Mouse (Mus musculus) heart, embryonic 14.5 days (tissue): ENCODE results near the gene Tpra1. TPM values are rescaled to one million over a fixed set of nuclear protein-coding genes. Genes with fewer than 3 reads are reported as not detected.

ENCODE experiments used
- ATAC-seq: fragments of 200-750 bp; cut with Nextera tagmentation; 2 replicates; pipeline ENCODE4 v1.8.0; 2017; ENCODE audit warnings: low read depth, moderate TSS enrichment; ENCODE audit not compliant: insufficient number of reproducible peaks, insufficient read depth, low FRiP score
- H3K27ac ChIP-seq, 2 experiments: fragments of 200-500 bp in 1 of 2; fragments of 300-500 bp in 1 of 2; sonication (generic) in 1 of 2; replicated peaks in 1 of 2; 2 replicates each; pipeline ENCODE4 v1.5.1; 2012 to 2014; ENCODE audit warnings: low read depth in 2 of 2, low read length in 2 of 2, control low read depth in 1 of 2, mild to moderate bottlenecking in 1 of 2, mixed read lengths in 1 of 2; ENCODE audit not compliant: control insufficient read depth in 1 of 2, insufficient read depth in 1 of 2
- H3K27me3 ChIP-seq: fragments of 300-500 bp; sonication (generic); 2 replicates; pipeline ENCODE4 v1.6.1; 2014; ENCODE audit warnings: mild to moderate bottlenecking, low read length, control low read depth; ENCODE audit not compliant: control insufficient read depth, insufficient read depth
- H3K36me3 ChIP-seq: fragments of 300-500 bp; sonication (generic); 2 replicates; pipeline ENCODE4 v1.6.1; 2014; ENCODE audit warnings: mild to moderate bottlenecking, control low read depth, low read length, mixed read lengths; ENCODE audit not compliant: control insufficient read depth, insufficient read depth
- H3K4me1 ChIP-seq, 2 experiments: fragments of 200-500 bp in 1 of 2; fragments of 300-500 bp in 1 of 2; sonication (generic) in 1 of 2; 2 replicates each; pipeline ENCODE4 v1.6.1; 2012 to 2014; ENCODE audit warnings: low read length in 2 of 2, control low read depth in 1 of 2, mixed read lengths in 1 of 2; ENCODE audit not compliant: control insufficient read depth in 2 of 2, insufficient read depth in 2 of 2
- H3K4me2 ChIP-seq: fragments of 300-500 bp; sonication (generic); 2 replicates; pipeline ENCODE4 v1.6.1; 2014; ENCODE audit warnings: mild to moderate bottlenecking, low read length
- H3K4me3 ChIP-seq, 2 experiments: fragments of 200-500 bp in 1 of 2; fragments of 300-500 bp in 1 of 2; sonication (generic) in 1 of 2; 2 replicates each; pipeline ENCODE4 v1.5.1; 2012 to 2014; ENCODE audit warnings: low read length in 2 of 2, mild to moderate bottlenecking in 2 of 2, control low read depth in 1 of 2, low read depth in 1 of 2, moderate library complexity in 1 of 2; ENCODE audit not compliant: control insufficient read depth in 1 of 2, insufficient read depth in 1 of 2
- H3K9ac ChIP-seq: fragments of 300-500 bp; sonication (generic); 2 replicates; pipeline ENCODE4 v1.6.1; 2014; ENCODE audit warnings: mild to moderate bottlenecking, low read length
- H3K9me3 ChIP-seq: fragments of 300-500 bp; sonication (generic); 2 replicates; pipeline ENCODE4 v1.6.1; 2016; ENCODE audit warnings: low read length, control low read depth; ENCODE audit not compliant: control insufficient read depth
- WGBS: fragments of 180-500 bp; shearing (Covaris S2); extraction: QIAGEN DNeasy Blood & Tissue Kit; methylation state at CpG from one replicate; pipeline ENCODE4 v1.1.7; 2014; 5-methylcytosine and 5-hydroxymethylcytosine counted together
- polyA plus RNA-seq: library from polyadenylated mRNA; unstranded; fragments of >200 nt; fragmentation: Nextera tagmentation; extraction: Ambion mirVana; gene quantifications from 2 replicates; pipeline ENCODE4 v1.2.1, GENCODE M21; 2014

Tpra1 gene
- polyA plus RNA-seq, 1 experiment from 2014 or later: 39.5 TPM

- ATAC-seq: no peak
- Histone ChIP-seq H3K4me3 (no peak overlapping the region), H3K27ac (no peak overlapping the region), H3K9ac (no peak overlapping the region), H3K27me3 (no peaks in the 10 kb centered on the region), H3K4me1 (no peaks in the 10 kb centered on the region), H3K36me3 (peaks cover 16% of the 10 kb centered on the region; the same call in 1 of the 2 replicates), H3K4me2 (no peak overlapping the region), H3K9me3 (0 out of 2 replicates have a peak, but pooled peaks cover 3% of the 10 kb centered on the region)
- 79% methylated on average over 7 of the region's 7 CpGs for WGBS
Measured at GRCm38 (mm10) chr6:88865704-88866103, 36.3 kb upstream of the Tpra1 start.

GRCm38 (mm10) chr6:88869459-88869858 is 32.6 kb upstream of the Tpra1 start:
- H3K27ac ChIP-seq: no peak overlapping the region
- 72% methylated on average over 7 of the region's 7 CpGs for WGBS
- H3K4me3 ChIP-seq: no peak overlapping the region
- H3K36me3 ChIP-seq: 0 out of 2 replicates have a peak, but pooled peaks cover 3% of the 10 kb centered on the region
- peaks cover 7% of the 10 kb centered on the region; the same call in 1 of the 2 replicates for H3K27me3 ChIP-seq
- H3K4me2 ChIP-seq: no peak overlapping the region
- no peaks in the 10 kb centered on the region for H3K9me3 ChIP-seq
- ATAC-seq: no peak
- H3K4me1 ChIP-seq: peaks cover 2 to 3% of the 10 kb centered on the region in 2 experiments; a peak in 2 of 4 replicates
- no peak overlapping the region for H3K9ac ChIP-seq

DNA sequence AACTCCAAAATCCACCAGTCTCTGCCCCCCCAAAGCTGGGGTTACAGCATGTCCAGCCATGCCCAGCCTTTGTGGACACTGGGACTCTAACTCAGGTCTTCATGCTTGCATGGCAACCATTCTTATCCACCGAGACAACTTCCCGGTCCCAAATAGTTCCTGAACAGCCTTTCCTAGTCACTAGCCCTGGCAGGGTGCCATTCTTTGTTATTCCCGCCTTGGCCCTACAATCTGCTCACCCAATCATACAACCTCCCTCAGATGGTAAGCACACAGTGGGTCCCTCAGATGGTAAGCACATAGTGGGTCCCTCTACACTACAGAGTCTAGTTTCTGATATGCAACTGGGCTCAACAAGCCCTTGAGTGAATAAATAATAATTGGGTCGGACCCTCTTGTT is 31.5 kb upstream of the Tpra1 start:
- H3K4me1 ChIP-seq: peaks cover 3 to 4% of the 10 kb centered on the region in 2 experiments; a peak in 2 of 4 replicates
- no peak overlapping the region for H3K4me3 ChIP-seq
- WGBS: 51% methylated on average over 4 of the region's 4 CpGs
- H3K27ac ChIP-seq: no peak overlapping the region
- peaks cover 12% of the 10 kb centered on the region for H3K27me3 ChIP-seq
- H3K36me3 ChIP-seq: no peaks in the 10 kb centered on the region
- H3K9me3 ChIP-seq: no peaks in the 10 kb centered on the region
- no peak overlapping the region for H3K4me2 ChIP-seq
- ATAC-seq: no peak
- no peak overlapping the region for H3K9ac ChIP-seq

GRCm38 (mm10) chr6:88871546-88871945 is 30.5 kb upstream of the Tpra1 start:
- Histone ChIP-seq H3K4me1 (peaks cover 3 to 4% of the 10 kb centered on the region in 2 experiments; a peak in 2 of 4 replicates), H3K9ac (no peak overlapping the region), H3K27ac (no peak overlapping the region), H3K4me2 (no peak overlapping the region), H3K9me3 (no peaks in the 10 kb centered on the region), H3K36me3 (no peaks in the 10 kb centered on the region), H3K4me3 (no peak overlapping the region), H3K27me3 (peaks cover 18% of the 10 kb centered on the region)
- 51% methylated on average over 8 of the region's 8 CpGs for WGBS
- no peak for ATAC-seq

- 32% methylated on average over 7 of the region's 7 CpGs for WGBS
- H3K27ac ChIP-seq: no peak overlapping the region
- no peak for ATAC-seq
- no peaks in the 10 kb centered on the region for H3K36me3 ChIP-seq
- H3K4me1 ChIP-seq: peaks cover 3 to 4% of the 10 kb centered on the region in 2 experiments; a peak in 2 of 4 replicates
- no peak overlapping the region for H3K9ac ChIP-seq
- H3K9me3 ChIP-seq: no peaks in the 10 kb centered on the region
- H3K4me3 ChIP-seq: no peak overlapping the region
- H3K27me3 ChIP-seq: peaks cover 18% of the 10 kb centered on the region
- no peak overlapping the region for H3K4me2 ChIP-seq
Measured at GRCm38 (mm10) chr6:88872811-88873210, 29.2 kb upstream of the Tpra1 start.

- no peak overlapping the region for H3K27ac ChIP-seq
- H3K4me3 ChIP-seq: peak overlapping the region; percentile 73 to 75
- H3K27me3 ChIP-seq: peaks cover 18% of the 10 kb centered on the region
- ATAC-seq: peak; percentile 30
- H3K9me3 ChIP-seq: no peaks in the 10 kb centered on the region
- peaks cover 3 to 4% of the 10 kb centered on the region in 2 experiments; a peak in 2 of 4 replicates for H3K4me1 ChIP-seq
- no peaks in the 10 kb centered on the region for H3K36me3 ChIP-seq
- peak overlapping the region; percentile 99 for H3K4me2 ChIP-seq
- H3K9ac ChIP-seq: peak overlapping the region; percentile 80
- 5% methylated on average over 69 of the region's 74 CpGs for WGBS
Measured at GRCm38 (mm10) chr6:88873965-88874867, 27.8 kb upstream of the Tpra1 start.

- H3K4me1 ChIP-seq: peaks cover 3 to 4% of the 10 kb centered on the region in 2 experiments; a peak in 2 of 4 replicates
- H3K36me3 ChIP-seq: no peaks in the 10 kb centered on the region
- peak within 1 kb of the TSS; percentile 80 for H3K9ac ChIP-seq
- H3K27me3 ChIP-seq: peaks cover 18% of the 10 kb centered on the region
- no peaks in the 10 kb centered on the region for H3K9me3 ChIP-seq
- ATAC-seq: peak; percentile 38
- H3K4me2 ChIP-seq: peak within 1 kb of the TSS; percentile 99
- 5% methylated on average over 63 of the region's 63 CpGs for WGBS
- no peak within 1 kb of the TSS for H3K27ac ChIP-seq
- H3K4me3 ChIP-seq: peak within 1 kb of the TSS; percentile 73 to 75
Measured at GRCm38 (mm10) chr6:88874868-88875508, 27.1 kb upstream of the Tpra1 start, which contains the start of gene Podxl2. Podxl2 (minus strand) TSS chr6:88875044.
